Mouse (Mus musculus): ENCODE results near the gene Gm21974. TPM values are rescaled to one million over a fixed set of nuclear protein-coding genes. Genes with fewer than 3 reads are reported as not detected.
A peak's percentile ranks its signal among the peaks of the same experiment; 100 is the strongest.

Gene Gm21974
- total and polyA plus RNA-seq, 3 experiments, result not detected

- Histone ChIP-seq H3K9ac (ENCODE audit: insufficient read depth, low read depth) (no peak overlapping the region), H3K4me2 (ENCODE audit: insufficient read depth, low read depth, poor library complexity, severe bottlenecking) (no peak overlapping the region), H3K79me2 (replicated peaks; ENCODE audit: control insufficient read depth, extremely low read depth, insufficient read depth, poor library complexity, severe bottlenecking) (no peaks in the 10 kb centered on the region), H3K9me3 (replicated peaks; ENCODE audit: low read length) (no peaks in the 10 kb centered on the region), H3K4me3 (replicated peaks in 1 of 3; ENCODE audit: low read depth in 2 of 3, low read length in 2 of 3, poor library complexity in 1 of 3) (no peak overlapping the region), H3K27ac (ENCODE audit: insufficient read depth, low read depth) (peak overlapping the region; percentile 9; the same call in 1 of the 2 replicates), H3K27me3 (replicated peaks) (no peaks in the 10 kb centered on the region), H3K4me1 (ENCODE audit: control insufficient read depth in 1 of 2, insufficient read depth in 2 of 2) (peaks cover 5 to 20% of the 10 kb centered on the region in 2 experiments), H3K36me3 (replicated peaks in 1 of 2; ENCODE audit: control insufficient read depth in 1 of 2, insufficient read depth in 1 of 2, low read length in 1 of 2) (peaks cover 24 to 67% of the 10 kb centered on the region in 2 experiments)
- peak; percentile 45 for DNase-seq (ENCODE audit: extremely low read depth)
- TF ChIP-seq CHD2 (IDR thresholded peaks at IDR 0.05; ENCODE audit: low read length), result no peak
- TF ChIP-seq ELF1 (IDR thresholded peaks at IDR 0.05; ENCODE audit: low read depth, low read length), result 0 out of 2 replicates have a peak, but pooled peaks have one; percentile 9
- dilution Hi-C loops (cut with MboI; ENCODE audit: extremely low pct_ligation_motif_present, extremely low pct_unique_long_range_greater_than_20kb, low sequenced_read_pairs) (no loop called here), in situ Hi-C loops (cut with MboI; ENCODE audit: low pct_ligation_motif_present, low pct_unique_long_range_greater_than_20kb, low sequenced_read_pairs) (loop anchor here (10.0 kb wide), 1 partner anchor 1218 kb away; the partner anchor contains the start of gene Coro1a)
Observed at GRCm38 (mm10) chr7:127922451-127923275, 27.4 kb upstream of the Gm21974 start.

- Histone ChIP-seq H3K27ac (ENCODE audit: insufficient read depth, low read depth) (no peak overlapping the region), H3K36me3 (replicated peaks in 1 of 2; ENCODE audit: control insufficient read depth in 1 of 2, insufficient read depth in 1 of 2, low read length in 1 of 2) (peaks cover 26 to 65% of the 10 kb centered on the region in 2 experiments), H3K4me3 (replicated peaks in 1 of 3; ENCODE audit: low read depth in 2 of 3, low read length in 2 of 3, poor library complexity in 1 of 3) (no peak overlapping the region), H3K4me2 (ENCODE audit: insufficient read depth, low read depth, poor library complexity, severe bottlenecking) (no peak overlapping the region), H3K79me2 (replicated peaks; ENCODE audit: control insufficient read depth, extremely low read depth, insufficient read depth, poor library complexity, severe bottlenecking) (no peaks in the 10 kb centered on the region), H3K27me3 (replicated peaks) (no peaks in the 10 kb centered on the region), H3K9ac (ENCODE audit: insufficient read depth, low read depth) (no peak overlapping the region), H3K4me1 (ENCODE audit: control insufficient read depth in 1 of 2, insufficient read depth in 2 of 2) (peaks cover 8 to 28% of the 10 kb centered on the region in 2 experiments), H3K9me3 (replicated peaks; ENCODE audit: low read length) (no peaks in the 10 kb centered on the region)
- dilution Hi-C loops (cut with MboI; ENCODE audit: extremely low pct_ligation_motif_present, extremely low pct_unique_long_range_greater_than_20kb, low sequenced_read_pairs), result no loop called here
- DNase-seq (ENCODE audit: extremely low read depth), result peak; percentile 56
- in situ Hi-C loops (cut with MboI; ENCODE audit: low pct_ligation_motif_present, low pct_unique_long_range_greater_than_20kb, low sequenced_read_pairs), result loop anchor here (10.0 kb wide), 1 partner anchor 1217 kb away; the partner anchor contains the start of gene Coro1a
- TF ChIP-seq ETS1 (conservative IDR thresholded peaks at IDR 0.05; ENCODE audit: low read depth, low read length) (no peak), MXI1 (IDR thresholded peaks at IDR 0.05; ENCODE audit: low read depth, low read length) (no peak), SMC3 (IDR thresholded peaks at IDR 0.05; ENCODE audit: low read depth, low read length) (peak; percentile 44), PAX5 (IDR thresholded peaks at IDR 0.05; ENCODE audit: low read length) (no peak), MYC (IDR thresholded peaks at IDR 0.05; ENCODE audit: low read depth, low read length) (no peak), RCOR1 (conservative IDR thresholded peaks at IDR 0.05; ENCODE audit: low read depth, low read length) (no peak), KAT2A (IDR thresholded peaks at IDR 0.05; ENCODE audit: insufficient replicate concordance, low read length) (no peak), BHLHE40 (IDR thresholded peaks at IDR 0.05; ENCODE audit: low read depth, low read length) (no peak), TCF12 (IDR thresholded peaks at IDR 0.05; ENCODE audit: low read depth, low read length) (no peak), RAD21 (IDR thresholded peaks at IDR 0.05; ENCODE audit: low read depth, low read length) (peak; percentile 47), JUN (IDR thresholded peaks at IDR 0.05; ENCODE audit: insufficient read depth, low read depth, low read length) (no peak), CTCF (conservative IDR thresholded peaks at IDR 0.05 in 1 of 2, IDR thresholded peaks at IDR 0.05 in 1 of 2; ENCODE audit: low read depth in 2 of 2, low read length in 2 of 2) (peak; percentile 11 to 70; a peak in 2 of 4 replicates), EP300 (IDR thresholded peaks at IDR 0.05; ENCODE audit: low read length) (no peak), E2F4 (IDR thresholded peaks at IDR 0.05; ENCODE audit: insufficient replicate concordance, low read depth, low read length) (no peak), CHD2 (IDR thresholded peaks at IDR 0.05; ENCODE audit: low read length) (no peak)
Observed at GRCm38 (mm10) chr7:127921516-127921915, 26.3 kb upstream of the Gm21974 start.
